Mouse (Mus musculus): ENCODE measurements around the gene Ankrd53.
"Not testable (repeated sequence)": the region's sequence is repeated elsewhere in the genome, so short reads cannot be mapped to it uniquely, and the experiment has no call there.

Gene Ankrd53

DNA sequence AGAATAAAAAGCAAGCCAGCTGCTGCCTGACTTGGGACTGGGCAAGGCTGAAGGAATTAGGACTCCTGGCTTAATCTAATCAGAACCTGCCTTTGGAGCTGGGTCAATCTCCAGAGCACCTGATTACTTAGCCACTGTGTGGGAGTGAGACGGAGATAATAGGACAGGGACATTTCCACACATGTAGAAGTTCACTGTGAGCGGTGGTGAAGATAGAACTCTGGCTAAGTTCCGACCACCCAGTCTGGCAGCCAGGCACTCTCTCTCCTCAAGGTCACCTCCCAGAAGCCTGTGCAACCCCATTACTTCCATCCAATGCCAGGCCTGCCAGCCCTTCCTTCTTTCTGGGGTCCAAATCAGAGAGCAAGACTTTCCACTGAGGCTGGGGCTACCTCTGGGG is 4.5 kb downstream of the Ankrd53 start:
- DNase-seq (ENCODE audit: low spot score): no peak

DNA sequence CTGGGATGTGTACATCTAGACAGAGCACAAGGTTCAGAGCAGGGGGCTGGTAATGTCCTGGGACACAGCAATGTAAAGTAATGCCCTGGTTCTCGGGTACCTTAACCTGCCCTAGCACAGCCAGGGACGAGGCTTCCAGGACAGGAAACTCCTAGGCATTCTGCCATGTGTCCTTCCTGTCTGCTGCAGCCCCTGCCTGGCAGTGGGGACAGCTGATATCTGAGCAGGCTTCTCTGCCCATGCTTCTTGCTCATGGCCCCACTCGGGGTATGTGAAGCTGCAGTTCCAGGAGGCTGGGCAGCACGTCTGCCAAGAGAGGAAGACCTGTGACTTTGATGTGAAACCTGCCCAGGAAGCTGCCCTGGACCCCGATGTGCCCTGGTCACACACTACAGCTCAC is 6.0 kb downstream of the Ankrd53 start:
- no peak for DNase-seq (ENCODE audit: low spot score)

DNA sequence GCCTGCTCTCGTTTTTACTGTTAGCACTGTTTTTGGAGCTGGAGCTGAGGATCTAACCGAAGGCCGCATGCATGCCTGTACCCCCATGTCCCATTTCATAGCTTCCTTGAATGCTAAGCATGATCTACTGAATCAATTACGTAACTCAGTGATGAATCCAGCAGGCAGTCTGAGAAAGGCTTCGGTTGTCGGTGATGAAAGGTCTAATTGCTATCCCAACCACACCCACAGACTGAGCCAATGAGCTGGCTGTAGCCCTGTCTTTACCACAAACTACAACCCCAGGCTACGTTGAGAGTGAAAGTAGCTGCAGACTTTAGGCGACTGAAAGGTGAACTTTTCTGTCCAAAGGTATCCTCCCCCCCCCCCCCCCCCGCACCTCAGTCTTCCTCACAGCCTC is 11.7 kb downstream of the Ankrd53 start:
- no peak for DNase-seq (ENCODE audit: low spot score)

DNA sequence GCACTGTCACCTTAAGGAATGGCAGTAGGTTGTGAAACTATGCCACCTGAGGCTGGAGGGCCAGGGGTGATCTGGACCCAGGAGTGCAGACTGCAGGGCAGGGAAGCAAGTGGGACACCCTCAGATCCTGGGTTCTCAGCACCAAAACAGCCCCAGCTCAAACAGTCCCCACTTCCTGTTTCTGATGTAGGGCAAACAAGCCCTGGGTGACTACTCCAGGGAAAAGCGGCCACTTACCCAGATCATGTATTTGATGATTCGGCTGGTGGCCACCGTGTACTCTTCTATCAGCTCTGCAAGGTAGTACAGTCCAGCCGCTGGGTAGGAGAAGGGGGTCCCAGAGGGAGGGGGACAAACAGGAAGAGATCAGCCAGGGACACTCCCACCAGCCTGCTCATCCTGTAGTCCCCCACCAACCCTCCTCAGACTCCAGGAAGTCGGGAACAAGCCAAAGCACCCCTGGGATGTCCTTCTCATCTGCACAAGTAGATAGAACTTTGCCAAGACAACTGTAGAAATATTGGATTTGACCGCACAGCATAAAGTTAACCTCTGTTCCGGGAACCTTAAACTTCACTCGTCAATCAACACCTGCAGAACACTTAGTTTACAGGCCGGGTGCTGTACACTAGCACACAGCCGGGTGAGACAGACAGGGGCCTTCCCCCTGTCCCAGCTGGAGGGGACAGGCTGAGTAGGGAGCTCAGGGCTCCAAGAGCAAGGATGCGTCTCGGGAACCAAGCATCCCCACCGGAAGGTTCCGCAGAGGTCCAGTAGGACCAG is 12.5 kb downstream of the Ankrd53 start:
- DNase-seq (ENCODE audit: low spot score): peak; percentile 59

DNA sequence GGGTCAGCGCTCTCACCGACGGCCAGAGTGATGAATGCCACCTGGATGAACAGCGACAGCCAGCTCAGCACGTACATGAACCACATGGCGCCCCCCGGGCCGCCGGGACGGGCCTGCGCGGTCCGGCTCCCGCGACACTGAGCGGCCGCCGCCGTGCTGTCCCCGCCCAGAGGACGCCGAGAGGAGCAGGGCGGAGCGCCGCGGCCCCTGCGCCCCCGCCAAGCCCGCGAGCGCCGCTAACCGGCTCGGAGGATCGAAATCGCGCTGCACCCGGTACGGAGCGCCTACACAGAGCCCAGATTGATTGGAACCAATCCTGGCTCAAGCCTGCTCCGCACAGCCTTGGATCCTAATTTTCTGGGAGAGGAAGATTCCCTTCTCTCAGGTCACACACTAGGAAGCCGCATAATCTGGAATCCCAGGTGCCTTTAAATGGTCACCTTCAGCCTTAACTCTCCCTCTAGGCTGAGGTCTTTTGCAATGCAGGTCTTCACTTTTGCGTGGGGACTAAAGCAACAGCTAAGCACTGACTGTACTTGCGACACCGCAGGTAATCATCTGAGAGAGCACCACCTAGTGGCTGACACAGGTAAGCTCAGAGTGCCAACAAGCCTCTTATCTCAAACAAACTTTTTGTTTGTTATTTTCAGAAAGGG is 13.3 kb downstream of the Ankrd53 start, which contains the start of gene Tex261:
TSS of gene Tex261 (minus strand) at position 176 of the 656 bp plus-strand sequence.
- peak; percentile 92 for DNase-seq (ENCODE audit: low spot score)

- DNase-seq (ENCODE audit: low spot score): no peak
Measured at GRCm38 (mm10) chr6:83778306-83778705, 15.9 kb downstream of the Ankrd53 start.

DNA sequence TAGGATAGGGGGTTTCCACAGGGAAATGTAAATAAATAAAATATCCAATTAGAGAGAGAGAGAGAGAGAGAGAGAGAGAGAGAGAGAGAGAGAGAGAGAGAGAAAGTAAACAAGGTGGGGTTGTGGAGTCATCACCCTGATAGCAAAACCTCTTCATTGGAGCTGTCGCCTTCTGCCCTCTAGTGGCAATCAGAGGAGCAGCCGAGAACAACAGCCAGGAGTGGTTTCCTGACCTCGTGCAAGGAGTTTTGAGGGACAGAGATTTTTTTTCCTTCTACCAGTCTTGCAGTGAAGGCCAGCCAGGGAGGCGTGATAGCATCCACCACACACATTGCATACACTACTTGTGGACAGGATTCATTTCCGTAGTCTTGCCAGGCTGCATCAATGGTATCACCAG is 16.6 kb downstream of the Ankrd53 start:
- DNase-seq (ENCODE audit: low spot score): peak; percentile 77

- DNase-seq (ENCODE audit: low spot score): no peak
Measured at GRCm38 (mm10) chr6:83786426-83786825, 24.0 kb downstream of the Ankrd53 start.

GRCm38 (mm10) chr6:83788554-83788953 is 26.1 kb downstream of the Ankrd53 start:
- DNase-seq (ENCODE audit: low spot score): peak; percentile 40

- not testable (repeated sequence) for DNase-seq (ENCODE audit: low spot score)
Measured at GRCm38 (mm10) chr6:83790533-83790932, 28.1 kb downstream of the Ankrd53 start.

GRCm38 (mm10) chr6:83791251-83791890 is 28.9 kb downstream of the Ankrd53 start:
- DNase-seq (ENCODE audit: low spot score): no peak

DNA sequence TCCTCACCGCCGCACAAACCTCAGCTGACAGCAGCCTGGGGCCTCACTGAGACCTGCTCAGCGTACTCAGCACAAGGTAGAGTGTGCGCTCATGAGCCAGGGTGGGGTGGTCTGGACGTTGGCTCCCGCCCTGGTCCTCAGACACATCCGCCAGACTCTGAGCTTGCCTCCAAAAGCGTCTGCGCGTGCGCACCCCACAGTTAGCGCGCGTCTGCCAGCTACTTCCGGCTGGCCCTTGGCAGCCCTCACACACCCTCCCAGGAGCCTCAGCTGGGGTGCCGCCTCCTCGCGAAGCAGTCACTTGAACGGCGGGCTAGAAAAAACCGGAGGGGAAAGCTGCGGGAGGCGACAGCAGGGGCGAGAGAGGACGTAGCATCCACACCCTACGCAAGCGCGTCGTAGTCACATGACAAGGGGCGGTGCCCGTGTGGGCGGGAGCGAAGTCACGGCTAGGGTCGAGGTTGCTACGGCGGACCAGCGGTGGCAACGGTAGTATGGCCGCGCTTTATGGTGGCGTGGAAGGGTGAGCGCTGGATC is 32.4 kb downstream of the Ankrd53 start, which contains the start of gene Nagk:
TSS of gene Nagk (plus strand) at position 223 of the 537 bp plus-strand sequence.
- DNase-seq (ENCODE audit: low spot score): peak; percentile 93

DNA sequence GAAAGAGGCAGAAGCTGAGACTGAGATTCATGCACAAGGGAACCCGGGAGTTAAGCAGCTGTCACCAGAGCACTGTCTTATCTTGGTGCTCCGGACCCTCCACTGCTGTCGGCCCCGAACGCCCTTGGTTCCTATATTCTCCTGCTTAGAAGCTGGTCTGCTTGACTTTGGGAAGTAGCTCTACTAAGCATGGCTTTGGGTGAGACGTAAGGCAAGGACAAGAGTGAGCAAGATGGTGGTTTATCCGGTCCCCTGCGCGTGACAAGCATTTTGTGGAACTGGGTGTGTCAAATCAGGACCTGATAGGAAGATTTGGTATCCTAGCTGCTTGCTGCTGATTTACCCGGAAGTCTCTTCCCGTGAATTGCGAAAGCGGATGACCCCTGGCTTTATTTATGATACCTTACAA is 33.1 kb downstream of the Ankrd53 start:
- DNase-seq (ENCODE audit: low spot score): peak; percentile 38

DNA sequence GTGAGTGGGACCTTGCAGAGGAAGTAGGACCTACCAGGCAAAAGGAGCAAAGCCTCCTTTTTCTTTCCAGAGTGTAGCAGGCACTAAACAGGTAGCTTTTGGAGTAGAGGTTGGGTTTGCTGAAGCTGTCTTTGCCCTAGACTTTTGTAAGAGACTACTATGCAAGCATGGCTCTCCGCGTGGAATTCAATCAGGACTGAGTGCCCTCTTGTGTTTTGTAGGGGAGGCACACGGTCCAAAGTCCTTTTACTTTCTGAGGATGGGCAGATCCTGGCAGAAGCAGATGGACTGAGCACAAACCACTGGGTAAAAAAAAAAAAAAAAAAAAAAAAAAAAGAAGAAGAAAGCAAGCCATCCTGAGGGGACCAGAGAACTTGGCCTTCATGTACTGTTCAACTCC is 34.2 kb downstream of the Ankrd53 start:
- no peak for DNase-seq (ENCODE audit: low spot score)

DNA sequence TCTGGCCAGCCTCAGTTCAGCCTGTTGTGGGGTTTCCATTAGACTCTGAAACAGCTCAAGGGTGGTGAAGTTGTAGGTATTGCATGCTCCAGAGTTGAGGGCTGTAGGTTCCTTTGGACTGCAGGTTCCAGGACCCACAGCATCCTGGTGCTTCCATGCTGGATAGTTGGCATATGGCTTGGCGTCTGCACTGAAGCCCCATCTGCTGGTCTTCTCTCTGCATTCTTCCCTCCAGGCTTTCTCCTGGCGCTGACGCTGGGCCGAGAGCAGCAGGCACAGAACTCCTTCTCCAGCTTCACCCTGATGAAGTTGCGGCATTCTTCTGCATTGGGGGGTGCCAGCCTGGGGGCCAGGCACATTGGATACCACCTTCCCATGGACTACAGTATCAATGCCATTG is 39.6 kb downstream of the Ankrd53 start:
- no peak for DNase-seq (ENCODE audit: low spot score)

GRCm38 (mm10) chr6:83802846-83803245 is 40.4 kb downstream of the Ankrd53 start:
- no peak for DNase-seq (ENCODE audit: low spot score)

DNA sequence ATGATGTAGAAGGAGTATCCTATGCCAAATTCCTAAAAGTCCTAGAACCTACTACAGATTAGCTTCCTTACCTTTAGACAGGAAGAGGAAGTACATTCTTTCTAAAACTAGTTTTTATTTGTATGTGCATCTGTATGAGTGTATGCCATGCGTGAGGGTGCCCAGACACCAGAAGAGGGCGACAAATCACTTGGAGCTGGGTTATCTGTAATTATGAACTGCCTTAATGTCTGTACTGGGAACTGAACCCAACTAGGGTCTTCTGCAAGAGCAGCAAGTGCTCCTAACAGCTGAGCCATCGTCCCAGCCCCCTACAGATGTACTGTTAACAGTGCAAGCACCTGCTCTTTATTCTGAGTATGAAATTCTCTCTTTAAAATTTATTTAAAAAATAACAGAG is 53.4 kb downstream of the Ankrd53 start:
- DNase-seq (ENCODE audit: low spot score): no peak
